Mouse (Mus musculus): ENCODE results near the gene Ttc39b.
A peak's percentile ranks its signal among the peaks of the same experiment; 100 is the strongest.

DNA sequence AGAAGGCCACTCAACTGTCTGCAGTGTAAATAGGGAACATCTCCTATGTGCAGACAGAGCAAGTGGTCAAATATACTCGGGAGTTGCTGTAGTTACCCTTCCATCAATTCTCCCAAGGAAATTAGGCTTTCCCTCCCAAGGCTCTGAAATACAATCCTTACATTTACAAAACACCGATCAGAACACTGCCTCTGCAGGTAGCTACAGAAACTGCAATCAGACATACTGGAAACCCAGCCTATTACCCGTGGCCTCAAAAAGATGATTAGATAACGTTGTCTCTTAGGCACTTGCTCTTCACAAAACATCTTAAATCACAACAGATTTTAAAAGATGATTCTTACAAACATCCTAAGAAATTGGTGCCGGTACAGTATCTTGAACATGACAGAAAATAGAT, 99.8 kb downstream of the Ttc39b start:
- TF ChIP-seq CTCF (IDR thresholded peaks at IDR 0.05; ENCODE audit: extremely low read depth, insufficient read depth, low read length): peak; percentile 9; the same call in 1 of the 2 replicates
- no peak for TF ChIP-seq POLR2A (IDR thresholded peaks at IDR 0.05; ENCODE audit: extremely low read depth, insufficient read depth, low read length)
